Mouse (Mus musculus) embryonic fibroblast, embryonic 13.5 days (primary cell): ENCODE measurements around the gene Rsph9.

Experiments used
- CTCF ChIP-seq: IDR thresholded peaks from 2 replicates; pipeline ENCODE4 v1.5.1; 2011; ENCODE audit warnings: mild to moderate bottlenecking, control low read depth, low read length, moderate library complexity, borderline replicate concordance; ENCODE audit not compliant: insufficient read depth
- POLR2A ChIP-seq: IDR thresholded peaks from 2 replicates; pipeline ENCODE4 v1.6.1; 2011; ENCODE audit warnings: low read depth, mild to moderate bottlenecking, control low read depth, low read length, moderate library complexity

- no peak for TF ChIP-seq CTCF
- TF ChIP-seq POLR2A, result no peak
Observed at GRCm38 (mm10) chr17:46075551-46076259, 68.3 kb downstream of the Rsph9 start.
